Mouse (Mus musculus) testis, adult 2 months (tissue): ENCODE results near the gene Med11. TPM values are rescaled to one million over a fixed set of nuclear protein-coding genes. Genes with fewer than 3 reads are reported as not detected.
A peak's percentile ranks its signal among the peaks of the same experiment; 100 is the strongest.

Experiments used
- H3K27ac ChIP-seq: fragments of 200-500 bp; 2 replicates; pipeline ENCODE4 v1.5.1; 2012; ENCODE audit warnings: low read depth, low read length; ENCODE audit not compliant: control insufficient read depth, insufficient read depth
- H3K27me3 ChIP-seq: fragments of 200-500 bp; 2 replicates; pipeline ENCODE4 v1.6.1; 2012; ENCODE audit warnings: mild to moderate bottlenecking, low read length, moderate library complexity; ENCODE audit not compliant: control insufficient read depth, insufficient read depth
- H3K36me3 ChIP-seq: fragments of 200-500 bp; 2 replicates; pipeline ENCODE4 v1.6.1; 2012; ENCODE audit warnings: mild to moderate bottlenecking, low read length; ENCODE audit not compliant: control insufficient read depth, insufficient read depth
- H3K4me1 ChIP-seq: fragments of 200-500 bp; 2 replicates; pipeline ENCODE4 v1.6.1; 2012; ENCODE audit warnings: low read length; ENCODE audit not compliant: control insufficient read depth, insufficient read depth
- H3K4me3 ChIP-seq: fragments of 200-500 bp; 2 replicates; pipeline ENCODE4 v1.5.1; 2012; ENCODE audit warnings: low read depth, mild to moderate bottlenecking, low read length, moderate library complexity, mixed read lengths; ENCODE audit not compliant: control insufficient read depth
- CTCF ChIP-seq: fragments of 200-500 bp; IDR thresholded peaks from 2 replicates; pipeline ENCODE4 v1.5.1; 2012; ENCODE audit warnings: low read depth, mild to moderate bottlenecking, inconsistent platforms, low read length, moderate library complexity; ENCODE audit not compliant: control insufficient read depth, insufficient read depth, insufficient replicate concordance
- POLR2A ChIP-seq: fragments of 200-500 bp; IDR thresholded peaks from 2 replicates; pipeline ENCODE4 v1.6.1; 2012; ENCODE audit warnings: low read depth, mild to moderate bottlenecking, inconsistent platforms, low read length, moderate library complexity; ENCODE audit not compliant: control insufficient read depth
- polyA plus RNA-seq: library from polyadenylated mRNA; depleted of rRNA; stranded (reverse); fragments of >200 nt; gene quantifications from 2 replicates; pipeline ENCODE4 v1.2.3, GENCODE M21; 2012

Gene Med11
- polyA plus RNA-seq, 1 experiment = 8.3 TPM

DNA sequence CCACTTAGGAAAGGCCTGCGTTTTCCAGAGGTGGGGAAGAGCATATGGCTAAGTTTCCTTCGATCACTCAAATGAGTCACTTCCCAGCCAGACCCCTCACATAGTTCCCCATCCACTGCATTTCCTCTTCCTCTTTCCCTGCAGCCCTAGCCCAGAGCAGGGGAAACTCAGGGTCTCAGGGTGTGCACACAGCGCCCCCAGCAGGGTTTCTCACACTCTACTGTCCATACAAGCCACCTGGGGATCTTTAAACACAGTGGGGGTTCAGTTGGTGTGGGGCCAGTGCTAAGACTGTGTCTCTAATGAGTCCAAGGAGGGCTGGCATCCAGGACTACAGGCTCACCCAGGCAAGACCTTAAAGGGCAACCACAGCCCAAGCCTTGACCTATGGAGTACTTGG, 5.0 kb upstream of the Med11 start:
- no peaks in the 10 kb centered on the region for H3K27me3 ChIP-seq
- no peak overlapping the region for H3K27ac ChIP-seq
- H3K4me3 ChIP-seq = no peak overlapping the region
- peaks cover 5% of the 10 kb centered on the region; the same call in 1 of the 2 replicates for H3K4me1 ChIP-seq
- no peaks in the 10 kb centered on the region for H3K36me3 ChIP-seq
- TF ChIP-seq POLR2A (no peak), CTCF (no peak)

GRCm38 (mm10) chr11:70447373-70447772, 4.3 kb upstream of the Med11 start:
- no peak overlapping the region for H3K27ac ChIP-seq
- no peaks in the 10 kb centered on the region for H3K27me3 ChIP-seq
- TF ChIP-seq POLR2A (no peak), CTCF (no peak)

DNA sequence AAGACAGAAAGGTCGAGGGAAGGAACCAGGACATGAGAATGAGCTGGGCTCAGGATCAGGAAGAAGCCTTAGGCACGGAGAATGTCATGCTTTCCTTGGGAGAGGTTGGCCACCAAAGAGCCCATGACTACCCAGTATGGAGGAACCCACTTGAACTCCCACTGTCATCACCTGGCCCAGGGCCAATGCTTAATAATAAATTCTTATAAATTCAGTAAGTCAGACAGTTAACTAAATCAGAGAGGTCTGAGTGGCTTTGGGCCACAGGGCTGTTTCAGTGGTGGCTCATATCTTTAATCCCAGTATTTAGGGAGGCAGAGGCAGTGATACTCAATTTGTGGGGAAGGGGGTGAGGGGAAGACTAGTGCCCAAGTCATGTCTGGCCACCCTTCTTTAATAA, 793 bp upstream of the Med11 start:
- H3K27ac ChIP-seq = no peak overlapping the region
- no peak for TF ChIP-seq POLR2A
- TF ChIP-seq CTCF = no peak
- peaks cover 1% of the 10 kb centered on the region for H3K36me3 ChIP-seq
- H3K4me3 ChIP-seq = no peak overlapping the region
- H3K4me1 ChIP-seq = peaks cover 5% of the 10 kb centered on the region; the same call in 1 of the 2 replicates
- H3K27me3 ChIP-seq = no peaks in the 10 kb centered on the region

More at GRCm38 (mm10) chr11:70447373-70447772, 4.3 kb upstream of the Med11 start:
- Histone ChIP-seq H3K4me1 (peaks cover 5% of the 10 kb centered on the region; the same call in 1 of the 2 replicates), H3K36me3 (no peaks in the 10 kb centered on the region), H3K4me3 (no peak overlapping the region)

GRCm38 (mm10) chr11:70453261-70454044, 1.7 kb downstream of the Med11 start:
- H3K4me3 ChIP-seq = no peak overlapping the region
- peaks cover 1% of the 10 kb centered on the region for H3K36me3 ChIP-seq
- H3K27me3 ChIP-seq = no peaks in the 10 kb centered on the region
- H3K27ac ChIP-seq = no peak overlapping the region
- TF ChIP-seq CTCF (no peak), POLR2A (no peak)
- peaks cover 5% of the 10 kb centered on the region; the same call in 1 of the 2 replicates for H3K4me1 ChIP-seq

DNA sequence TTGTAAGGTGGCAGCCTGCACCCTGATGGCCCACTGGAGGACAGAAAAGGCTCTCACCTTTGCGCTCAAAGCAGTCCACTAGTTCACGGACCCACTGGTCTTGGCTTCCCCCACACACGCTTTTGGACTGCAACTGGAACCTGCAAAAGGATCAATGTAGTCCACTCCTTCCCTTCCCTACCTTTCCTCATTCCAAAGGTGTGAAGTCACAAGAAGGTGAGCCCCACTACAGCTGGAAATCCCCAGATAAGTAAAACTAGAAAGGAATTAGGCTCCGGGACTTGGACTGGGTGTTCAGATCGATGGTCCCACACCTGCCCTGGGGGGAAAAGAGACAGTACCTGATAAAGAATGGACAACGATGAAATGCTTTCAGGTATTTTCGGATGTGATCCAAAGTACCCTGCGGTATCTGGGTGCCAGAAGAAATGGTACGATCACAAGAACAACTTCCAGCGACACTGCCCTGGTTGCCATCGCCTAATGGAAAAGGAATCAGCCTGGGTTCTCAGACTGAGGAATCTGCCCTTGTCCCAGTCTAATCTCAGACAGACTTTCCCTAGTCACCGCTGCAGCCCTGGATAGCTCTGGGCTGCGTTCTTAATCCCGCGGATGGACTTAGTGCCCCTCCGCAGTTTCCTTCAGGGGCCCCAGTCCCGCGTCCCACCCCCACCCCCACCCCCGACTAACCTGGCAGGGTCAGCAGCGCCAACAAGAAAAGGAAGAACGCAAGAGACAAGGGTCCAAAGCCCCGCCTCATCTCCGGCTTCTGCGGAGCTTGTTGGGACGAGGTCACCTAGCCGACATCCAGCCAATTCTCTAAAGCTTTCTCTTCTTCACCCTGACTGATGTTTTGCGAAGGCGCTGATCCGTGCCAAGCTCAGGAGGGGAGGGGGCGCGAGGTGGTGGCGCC, 7.2 kb downstream of the Med11 start, which contains the start of gene Zmynd15:
Gene Zmynd15, plus strand, starts transcription at position 746 of the 913 bp plus-strand sequence.
- Histone ChIP-seq H3K36me3 (peaks cover 1% of the 10 kb centered on the region), H3K4me3 (peak within 1 kb of the TSS; percentile 79), H3K27me3 (no peaks in the 10 kb centered on the region), H3K4me1 (peaks cover 9% of the 10 kb centered on the region), H3K27ac (no peak within 1 kb of the TSS)
- TF ChIP-seq CTCF (no peak), POLR2A (no peak)

- peaks cover 1% of the 10 kb centered on the region for H3K36me3 ChIP-seq
- peaks cover 10% of the 10 kb centered on the region for H3K4me1 ChIP-seq
- H3K27ac ChIP-seq = no peak within 1 kb of the TSS
- H3K27me3 ChIP-seq = no peaks in the 10 kb centered on the region
- TF ChIP-seq POLR2A = no peak
- TF ChIP-seq CTCF = no peak
- peak within 1 kb of the TSS; percentile 79 for H3K4me3 ChIP-seq
These were observed 7.9 kb downstream of the Med11 start, which contains the start of gene Cxcl16 for GRCm38 (mm10) chr11:70459601-70460101. Gene Cxcl16 (minus strand): TSS chr11:70459984.
